Mouse (Mus musculus): ENCODE results near the gene Kl. TPM values are rescaled to one million over a fixed set of nuclear protein-coding genes. Genes with fewer than 3 reads are reported as not detected.

Kl gene
- polyA plus RNA-seq, 1 experiment from 2014 or later: 0.65 TPM

DNA sequence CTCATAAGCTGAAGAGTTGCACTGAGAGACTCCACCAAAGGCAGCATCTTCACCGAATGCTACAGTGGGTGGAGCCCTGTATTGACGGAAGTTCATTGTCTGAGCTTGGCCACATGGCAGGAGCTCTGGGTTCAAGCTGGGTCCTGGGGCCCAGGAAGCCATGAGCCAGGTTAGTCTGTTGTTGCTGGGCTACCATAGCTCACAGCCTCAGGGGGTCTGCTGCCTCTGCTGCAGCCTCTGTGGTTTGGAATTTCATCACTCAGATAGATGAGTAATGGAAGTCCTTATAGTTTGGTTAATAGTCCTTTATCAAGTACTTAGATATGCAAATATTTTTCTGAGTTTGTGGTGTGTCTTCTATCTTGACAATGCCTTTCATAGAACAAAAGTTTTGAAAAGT lies 32.4 kb upstream of the Kl start:
- Histone ChIP-seq H3K27me3 (ENCODE audit: control insufficient read depth, insufficient read depth, low read depth, low read length) (no peaks in the 10 kb centered on the region), H3K4me1 (ENCODE audit: control insufficient read depth, insufficient read depth, low read length) (no peaks in the 10 kb centered on the region), H3K36me3 (ENCODE audit: control insufficient read depth, insufficient read depth, low read length) (no peaks in the 10 kb centered on the region), H3K4me3 (ENCODE audit: low read depth, low read length) (no peak overlapping the region), H3K4me2 (ENCODE audit: low read length) (no peak overlapping the region), H3K27ac (ENCODE audit: low read length) (no peak overlapping the region), H3K9ac (ENCODE audit: low read depth, low read length) (no peak overlapping the region), H3K9me3 (replicated peaks; ENCODE audit: control insufficient read depth, low read length, poor library complexity, severe bottlenecking) (no peaks in the 10 kb centered on the region)
- no peak for ATAC-seq
- WGBS: 54% methylated on average over 2 of the region's 2 CpGs

DNA sequence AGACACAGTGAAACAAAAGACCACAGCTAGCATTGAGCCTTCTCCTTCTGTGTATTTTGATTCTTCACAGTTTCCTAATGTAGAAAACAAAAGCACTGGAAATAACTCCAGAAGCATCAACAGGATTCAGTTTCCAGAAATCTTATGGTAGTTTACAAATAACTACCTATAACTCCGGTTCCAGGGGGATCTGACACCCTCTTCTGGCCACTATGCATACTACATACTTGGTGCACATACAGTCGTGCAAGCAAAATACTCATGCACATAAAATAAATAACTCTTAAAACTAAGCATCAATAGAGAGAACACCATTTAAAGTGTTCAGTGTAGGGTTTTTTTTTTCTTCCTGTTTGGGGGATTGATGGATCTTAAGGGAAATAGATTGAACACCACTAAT lies 23.0 kb upstream of the Kl start:
- Histone ChIP-seq H3K36me3 (ENCODE audit: control insufficient read depth, insufficient read depth, low read length) (no peaks in the 10 kb centered on the region), H3K4me2 (ENCODE audit: low read length) (no peak overlapping the region), H3K4me1 (ENCODE audit: control insufficient read depth, insufficient read depth, low read length) (no peaks in the 10 kb centered on the region), H3K4me3 (ENCODE audit: low read depth, low read length) (no peak overlapping the region), H3K27ac (ENCODE audit: low read length) (no peak overlapping the region), H3K9me3 (replicated peaks; ENCODE audit: control insufficient read depth, low read length, poor library complexity, severe bottlenecking) (no peaks in the 10 kb centered on the region), H3K9ac (ENCODE audit: low read depth, low read length) (no peak overlapping the region), H3K27me3 (ENCODE audit: control insufficient read depth, insufficient read depth, low read depth, low read length) (no peaks in the 10 kb centered on the region)
- ATAC-seq: no peak
- 91% methylated on average over 2 of the region's 2 CpGs for WGBS

DNA sequence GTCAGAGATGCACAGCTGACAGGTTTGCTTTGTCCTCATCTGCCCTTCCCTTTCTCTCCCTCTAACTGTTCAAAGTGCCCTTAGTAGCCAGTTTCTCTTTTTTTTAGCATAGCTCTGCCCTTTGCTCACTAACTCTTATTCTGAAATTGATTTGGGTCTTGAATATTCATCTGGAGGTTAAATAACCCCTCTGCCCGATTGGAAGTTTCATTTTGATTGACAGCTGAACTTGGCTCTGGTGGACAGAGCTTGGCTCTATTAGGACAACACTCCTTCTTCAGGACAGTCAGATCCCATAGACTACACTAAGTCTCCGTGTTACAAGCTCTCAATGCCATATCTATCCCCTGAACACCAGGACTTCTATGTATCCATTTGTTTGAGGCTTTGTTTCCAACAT lies 19.8 kb upstream of the Kl start:
- H3K4me1 ChIP-seq (ENCODE audit: control insufficient read depth, insufficient read depth, low read length): peaks cover 2% of the 10 kb centered on the region; the same call in 1 of the 2 replicates
- 70% methylated on average over 2 of the region's 2 CpGs for WGBS
- ATAC-seq: no peak
- no peak overlapping the region for H3K9ac ChIP-seq (ENCODE audit: low read depth, low read length)
- no peaks in the 10 kb centered on the region for H3K36me3 ChIP-seq (ENCODE audit: control insufficient read depth, insufficient read depth, low read length)
- no peaks in the 10 kb centered on the region for H3K9me3 ChIP-seq (replicated peaks; ENCODE audit: control insufficient read depth, low read length, poor library complexity, severe bottlenecking)
- no peak overlapping the region for H3K4me3 ChIP-seq (ENCODE audit: low read depth, low read length)
- no peak overlapping the region for H3K4me2 ChIP-seq (ENCODE audit: low read length)
- H3K27ac ChIP-seq (ENCODE audit: low read length): no peak overlapping the region
- H3K27me3 ChIP-seq (ENCODE audit: control insufficient read depth, insufficient read depth, low read depth, low read length): no peaks in the 10 kb centered on the region

DNA sequence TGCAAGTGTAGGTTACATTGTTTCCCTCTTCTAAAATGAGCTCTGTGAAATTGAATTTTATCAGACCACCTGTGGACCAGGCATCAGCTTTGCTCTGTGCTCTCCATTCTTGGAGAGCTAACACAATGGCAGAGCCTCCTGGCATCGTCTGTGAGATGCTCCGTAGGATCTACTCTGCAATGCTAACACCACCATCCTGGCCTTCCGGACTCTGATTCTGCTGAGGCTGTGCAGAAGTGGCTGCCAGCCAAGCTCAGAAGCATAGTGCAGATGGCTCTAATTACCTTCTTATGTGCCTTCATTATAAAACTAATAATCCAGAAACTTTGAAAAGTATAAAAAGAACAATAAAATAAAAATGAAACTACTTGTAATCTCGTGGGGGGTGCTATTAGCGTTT lies 16.2 kb upstream of the Kl start:
- ATAC-seq: no peak
- Histone ChIP-seq H3K27me3 (ENCODE audit: control insufficient read depth, insufficient read depth, low read depth, low read length) (no peaks in the 10 kb centered on the region), H3K4me2 (ENCODE audit: low read length) (no peak overlapping the region), H3K9ac (ENCODE audit: low read depth, low read length) (no peak overlapping the region), H3K4me3 (ENCODE audit: low read depth, low read length) (no peak overlapping the region), H3K36me3 (ENCODE audit: control insufficient read depth, insufficient read depth, low read length) (no peaks in the 10 kb centered on the region), H3K27ac (ENCODE audit: low read length) (no peak overlapping the region), H3K9me3 (replicated peaks; ENCODE audit: control insufficient read depth, low read length, poor library complexity, severe bottlenecking) (no peaks in the 10 kb centered on the region), H3K4me1 (ENCODE audit: control insufficient read depth, insufficient read depth, low read length) (peaks cover 2% of the 10 kb centered on the region; the same call in 1 of the 2 replicates)
- 45% methylated on average over 5 of the region's 5 CpGs for WGBS

DNA sequence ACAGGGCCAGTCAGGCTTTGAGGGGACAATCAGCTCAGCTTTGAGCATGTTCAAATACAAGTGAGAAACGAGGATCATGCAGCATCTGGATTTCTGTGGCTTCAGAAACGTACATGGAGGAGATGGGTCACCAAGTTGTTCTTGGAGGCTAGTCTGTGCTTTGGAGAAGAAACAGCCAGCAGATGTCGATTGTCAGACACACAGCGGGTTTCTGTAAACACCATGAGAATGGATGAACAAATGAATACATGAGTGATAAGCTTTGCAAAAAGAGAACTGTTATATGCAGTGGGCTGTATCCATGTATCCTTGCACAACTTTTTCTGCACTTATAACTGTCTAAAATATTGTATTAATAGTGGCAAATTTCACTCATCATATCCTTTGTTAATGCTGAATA lies 15.6 kb upstream of the Kl start:
- WGBS: 74% methylated on average over 4 of the region's 4 CpGs
- Histone ChIP-seq H3K27ac (ENCODE audit: low read length) (no peak overlapping the region), H3K4me2 (ENCODE audit: low read length) (no peak overlapping the region), H3K36me3 (ENCODE audit: control insufficient read depth, insufficient read depth, low read length) (no peaks in the 10 kb centered on the region), H3K9me3 (replicated peaks; ENCODE audit: control insufficient read depth, low read length, poor library complexity, severe bottlenecking) (no peaks in the 10 kb centered on the region), H3K4me3 (ENCODE audit: low read depth, low read length) (no peak overlapping the region), H3K9ac (ENCODE audit: low read depth, low read length) (no peak overlapping the region), H3K4me1 (ENCODE audit: control insufficient read depth, insufficient read depth, low read length) (peaks cover 2% of the 10 kb centered on the region; the same call in 1 of the 2 replicates), H3K27me3 (ENCODE audit: control insufficient read depth, insufficient read depth, low read depth, low read length) (no peaks in the 10 kb centered on the region)
- no peak for ATAC-seq

DNA sequence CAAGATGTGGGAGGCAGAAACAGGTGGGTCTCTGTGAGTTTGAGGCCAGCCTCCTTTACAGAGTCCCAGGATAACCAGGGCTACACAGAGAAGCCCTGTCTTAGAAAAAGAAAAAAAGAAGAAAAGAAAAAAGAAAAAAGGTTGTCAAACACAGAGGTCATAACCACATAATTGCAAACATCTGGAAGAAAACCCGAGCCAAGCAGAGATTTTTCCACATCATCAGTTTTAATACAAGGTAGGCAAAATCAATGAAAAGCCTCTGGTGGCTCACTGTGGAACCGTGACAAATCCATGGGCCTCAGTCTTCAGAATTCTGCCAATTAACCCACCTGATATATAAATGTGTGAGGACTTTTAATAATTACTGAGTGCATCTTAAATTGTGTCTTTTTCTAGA lies 14.9 kb upstream of the Kl start:
- 60% methylated on average over 2 of the region's 2 CpGs for WGBS
- ATAC-seq: no peak
- Histone ChIP-seq H3K9ac (ENCODE audit: low read depth, low read length) (no peak overlapping the region), H3K27ac (ENCODE audit: low read length) (no peak overlapping the region), H3K36me3 (ENCODE audit: control insufficient read depth, insufficient read depth, low read length) (no peaks in the 10 kb centered on the region), H3K4me1 (ENCODE audit: control insufficient read depth, insufficient read depth, low read length) (peaks cover 2% of the 10 kb centered on the region; the same call in 1 of the 2 replicates), H3K4me2 (ENCODE audit: low read length) (no peak overlapping the region), H3K4me3 (ENCODE audit: low read depth, low read length) (no peak overlapping the region), H3K27me3 (ENCODE audit: control insufficient read depth, insufficient read depth, low read depth, low read length) (no peaks in the 10 kb centered on the region), H3K9me3 (replicated peaks; ENCODE audit: control insufficient read depth, low read length, poor library complexity, severe bottlenecking) (no peaks in the 10 kb centered on the region)

DNA sequence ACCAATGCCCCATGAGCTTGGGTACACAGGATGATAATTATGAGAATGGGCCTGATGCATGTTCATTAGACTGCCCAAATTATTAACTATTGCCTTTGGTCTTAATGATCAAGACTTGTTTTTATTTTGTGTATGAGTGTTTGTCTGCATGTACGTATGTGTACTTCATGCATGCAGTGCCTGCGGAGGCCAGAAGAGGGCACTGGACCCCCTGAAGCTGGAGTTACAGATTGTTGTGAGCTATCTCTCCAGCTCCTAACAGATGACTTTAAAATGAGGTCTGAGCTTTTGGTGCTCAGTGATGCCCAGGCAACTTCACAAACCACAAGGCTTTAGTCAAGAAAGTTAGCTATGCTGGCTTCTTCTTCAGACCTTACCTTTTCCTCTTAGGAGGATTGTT lies 6.8 kb upstream of the Kl start:
- Histone ChIP-seq H3K4me1 (ENCODE audit: control insufficient read depth, insufficient read depth, low read length) (no peaks in the 10 kb centered on the region), H3K36me3 (ENCODE audit: control insufficient read depth, insufficient read depth, low read length) (no peaks in the 10 kb centered on the region), H3K27ac (ENCODE audit: low read length) (no peak overlapping the region), H3K9me3 (replicated peaks; ENCODE audit: control insufficient read depth, low read length, poor library complexity, severe bottlenecking) (no peaks in the 10 kb centered on the region), H3K4me3 (ENCODE audit: low read depth, low read length) (no peak overlapping the region), H3K27me3 (ENCODE audit: control insufficient read depth, insufficient read depth, low read depth, low read length) (no peaks in the 10 kb centered on the region), H3K4me2 (ENCODE audit: low read length) (no peak overlapping the region), H3K9ac (ENCODE audit: low read depth, low read length) (no peak overlapping the region)
- ATAC-seq: no peak
- WGBS: 98% methylated on average over 2 of the region's 2 CpGs

DNA sequence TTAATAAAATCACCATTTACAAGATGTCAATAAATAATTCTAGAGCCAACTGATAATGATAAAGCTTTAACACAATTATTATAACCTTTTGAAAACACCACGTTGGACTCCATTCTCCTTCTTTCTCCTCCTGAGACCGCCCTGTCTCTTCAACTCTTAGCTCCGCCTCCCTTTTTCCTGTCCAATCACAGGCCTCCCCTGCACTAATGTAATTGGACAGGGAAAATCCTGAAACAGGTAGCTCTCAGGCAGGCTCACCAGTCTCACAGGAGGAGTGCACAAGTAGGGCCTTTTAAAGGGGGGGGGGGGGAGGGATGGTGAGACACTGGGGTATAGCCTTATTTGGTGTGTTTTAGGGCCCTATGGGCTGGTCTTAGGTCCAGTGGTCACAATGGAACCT lies 3.3 kb upstream of the Kl start:
- no peaks in the 10 kb centered on the region for H3K36me3 ChIP-seq (ENCODE audit: control insufficient read depth, insufficient read depth, low read length)
- H3K4me1 ChIP-seq (ENCODE audit: control insufficient read depth, insufficient read depth, low read length): peaks cover 3% of the 10 kb centered on the region; the same call in 1 of the 2 replicates
- H3K9me3 ChIP-seq (replicated peaks; ENCODE audit: control insufficient read depth, low read length, poor library complexity, severe bottlenecking): no peaks in the 10 kb centered on the region
- 84% methylated on average over 3 of the region's 3 CpGs for WGBS
- no peak for ATAC-seq
- H3K27me3 ChIP-seq (ENCODE audit: control insufficient read depth, insufficient read depth, low read depth, low read length): peaks cover 4% of the 10 kb centered on the region
- no peak overlapping the region for H3K9ac ChIP-seq (ENCODE audit: low read depth, low read length)
- no peak overlapping the region for H3K4me2 ChIP-seq (ENCODE audit: low read length)
- no peak overlapping the region for H3K4me3 ChIP-seq (ENCODE audit: low read depth, low read length)
- H3K27ac ChIP-seq (ENCODE audit: low read length): no peak overlapping the region

DNA sequence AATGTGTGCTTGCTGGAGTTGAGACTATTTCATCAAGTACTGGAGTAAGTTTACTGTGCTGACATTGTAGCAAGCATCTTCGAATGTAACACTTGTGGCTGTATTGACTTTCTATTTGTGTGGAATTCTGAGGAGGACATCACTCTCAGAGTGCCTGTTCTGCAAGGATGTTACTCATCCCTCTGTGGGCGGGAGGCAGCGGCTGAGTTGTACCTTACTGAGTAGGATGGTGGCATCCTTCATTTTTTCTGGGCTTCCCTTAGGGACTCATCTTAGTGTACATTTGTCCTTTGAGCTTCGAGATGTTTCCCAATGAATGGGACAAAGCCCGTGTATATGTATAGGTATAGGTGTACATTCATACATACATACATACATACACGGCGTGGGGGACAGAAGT lies 1.1 kb upstream of the Kl start:
- WGBS: 95% methylated on average over 7 of the region's 7 CpGs
- peaks cover 3% of the 10 kb centered on the region; the same call in 1 of the 2 replicates for H3K4me1 ChIP-seq (ENCODE audit: control insufficient read depth, insufficient read depth, low read length)
- ATAC-seq: no peak

More for the DNA sequence above, 1.1 kb upstream of the Kl start:
- H3K27ac ChIP-seq (ENCODE audit: low read length): no peak overlapping the region
- H3K4me2 ChIP-seq (ENCODE audit: low read length): no peak overlapping the region
- H3K4me3 ChIP-seq (ENCODE audit: low read depth, low read length): no peak overlapping the region
- peaks cover 7% of the 10 kb centered on the region for H3K27me3 ChIP-seq (ENCODE audit: control insufficient read depth, insufficient read depth, low read depth, low read length)
- no peaks in the 10 kb centered on the region for H3K9me3 ChIP-seq (replicated peaks; ENCODE audit: control insufficient read depth, low read length, poor library complexity, severe bottlenecking)
- H3K9ac ChIP-seq (ENCODE audit: low read depth, low read length): no peak overlapping the region
- no peaks in the 10 kb centered on the region for H3K36me3 ChIP-seq (ENCODE audit: control insufficient read depth, insufficient read depth, low read length)
